Mouse (Mus musculus): ENCODE data around the gene Ccdc130.

Ccdc130 gene

DNA sequence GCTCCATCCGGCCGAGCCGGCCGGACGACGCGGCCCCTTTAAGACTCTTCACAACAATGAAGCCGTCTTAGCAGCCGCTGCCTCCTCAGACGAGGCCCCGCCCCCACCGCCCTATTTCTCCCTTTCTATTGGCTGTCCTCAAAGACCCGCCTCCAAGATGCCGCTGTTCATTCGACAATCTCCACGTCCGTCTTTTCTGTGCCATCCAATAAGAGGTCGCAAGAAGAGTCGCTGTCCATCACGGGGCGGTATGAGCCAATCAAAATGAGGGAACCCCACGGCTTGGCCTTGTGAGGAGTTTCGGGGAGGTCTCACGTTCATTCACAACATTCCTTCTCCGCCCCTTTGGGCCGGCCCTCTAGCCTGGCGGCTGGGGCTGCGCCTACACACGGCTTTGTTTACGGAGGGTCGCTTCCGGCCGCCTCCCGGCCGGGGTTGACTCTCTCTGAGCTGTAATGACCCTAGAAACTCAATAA, 33.1 kb downstream of the Ccdc130 start, which contains the start of gene Zswim4:
Zswim4 (minus strand) TSS at position 58 of the 476 bp plus-strand sequence.
- DNase-seq, result peak; percentile 100

DNA sequence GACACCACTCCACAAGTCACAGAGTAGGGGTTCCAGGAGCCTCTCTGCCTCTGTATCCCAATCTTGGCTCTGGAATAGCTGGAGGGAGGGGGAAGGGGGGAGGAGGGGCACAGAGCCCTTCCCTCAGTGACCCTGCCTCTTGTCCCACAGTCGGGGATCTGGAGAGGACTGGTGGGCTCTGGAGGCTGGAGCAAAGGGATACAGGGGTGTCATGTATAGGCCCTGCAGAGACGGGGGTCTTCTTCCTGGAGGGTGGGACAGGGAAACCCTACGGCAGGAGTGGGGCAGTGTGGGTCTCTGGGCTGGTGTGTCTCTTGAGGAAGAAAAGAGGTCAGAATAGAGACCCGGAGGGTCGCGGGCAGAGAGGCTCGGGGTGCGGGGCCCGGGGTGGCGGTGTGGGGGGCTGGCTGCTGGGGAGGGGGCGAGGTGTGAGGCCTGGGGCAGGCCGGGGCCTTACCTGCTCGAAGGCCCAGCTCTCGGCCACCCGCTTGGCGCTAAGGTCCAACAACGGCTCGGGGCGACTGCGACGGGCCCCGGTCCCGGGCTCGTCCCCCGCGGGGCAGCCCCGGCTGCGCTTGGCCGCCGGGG, 33.7 kb downstream of the Ccdc130 start:
- DNase-seq, result peak; percentile 24

DNA sequence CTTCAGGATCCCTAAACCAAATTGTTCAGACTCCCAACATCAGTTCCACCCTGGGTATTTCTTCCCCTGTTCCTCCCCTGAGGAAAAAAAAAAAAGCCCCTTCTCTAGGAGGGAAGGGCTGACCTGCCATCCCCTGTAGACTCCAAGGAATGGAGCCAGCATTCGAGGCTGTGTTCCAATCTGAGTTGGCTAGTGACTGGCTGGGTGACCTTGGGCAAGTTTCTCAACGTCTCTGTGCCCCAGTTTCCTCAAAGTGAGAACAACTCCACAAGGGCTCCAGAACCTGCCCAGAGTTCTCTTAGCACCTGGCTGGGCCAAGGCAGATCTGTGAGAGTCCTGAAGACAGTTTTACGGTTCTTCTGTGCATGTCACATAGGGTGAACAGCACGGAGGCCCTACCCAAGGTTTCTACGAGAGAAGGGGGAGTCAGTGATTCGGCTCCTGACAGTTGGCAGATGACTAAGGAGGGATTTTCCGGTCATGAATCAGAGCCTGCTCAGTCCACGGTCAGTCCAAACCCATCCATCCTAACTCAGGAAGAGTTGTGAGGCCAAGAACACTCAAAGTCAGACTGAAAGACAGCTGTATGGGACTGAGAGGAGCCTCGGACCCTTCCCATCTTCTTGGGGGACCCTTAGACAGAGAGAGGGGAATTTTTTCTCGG, 34.3 kb downstream of the Ccdc130 start:
- no peak for DNase-seq

DNA sequence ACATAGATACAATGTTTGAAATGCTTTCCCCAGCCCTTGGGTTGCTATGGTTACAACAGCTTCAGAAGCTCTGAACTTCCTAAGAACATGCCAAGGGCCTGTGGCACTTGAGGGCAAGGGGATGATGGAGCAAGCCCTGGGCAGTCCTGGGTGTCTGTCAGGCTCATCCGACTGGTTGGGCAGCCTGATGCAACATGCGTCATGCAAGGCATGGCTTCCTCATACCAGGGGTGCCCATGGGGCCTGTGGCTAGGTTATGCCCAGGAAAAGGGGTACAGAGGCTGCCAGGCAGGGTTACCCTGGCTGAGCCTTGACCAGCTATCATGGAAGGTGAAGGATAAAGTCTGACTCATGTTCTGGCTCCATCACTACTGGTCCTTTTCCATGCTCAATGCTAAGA, 37.1 kb downstream of the Ccdc130 start:
- DNase-seq, result no peak

DNA sequence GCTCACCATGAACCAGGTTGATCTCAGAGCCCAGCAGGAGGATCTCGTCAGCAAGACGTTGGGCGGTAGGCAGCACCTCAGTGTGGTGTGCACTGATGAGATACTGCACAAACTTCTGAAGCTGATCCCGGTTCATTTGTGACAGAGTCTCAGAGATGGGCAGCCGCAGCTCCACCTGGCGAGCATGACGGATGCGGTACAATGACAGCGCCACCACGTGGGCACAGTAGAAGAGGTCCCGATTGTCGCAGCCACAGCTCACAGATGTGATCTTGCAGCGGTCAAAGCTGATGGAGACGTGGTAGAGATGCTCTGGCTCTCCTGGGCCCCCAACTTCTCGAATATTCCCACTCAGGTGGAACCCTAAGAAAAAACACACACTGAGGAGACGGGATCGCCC, 39.4 kb downstream of the Ccdc130 start:
- DNase-seq, result peak; percentile 12

DNA sequence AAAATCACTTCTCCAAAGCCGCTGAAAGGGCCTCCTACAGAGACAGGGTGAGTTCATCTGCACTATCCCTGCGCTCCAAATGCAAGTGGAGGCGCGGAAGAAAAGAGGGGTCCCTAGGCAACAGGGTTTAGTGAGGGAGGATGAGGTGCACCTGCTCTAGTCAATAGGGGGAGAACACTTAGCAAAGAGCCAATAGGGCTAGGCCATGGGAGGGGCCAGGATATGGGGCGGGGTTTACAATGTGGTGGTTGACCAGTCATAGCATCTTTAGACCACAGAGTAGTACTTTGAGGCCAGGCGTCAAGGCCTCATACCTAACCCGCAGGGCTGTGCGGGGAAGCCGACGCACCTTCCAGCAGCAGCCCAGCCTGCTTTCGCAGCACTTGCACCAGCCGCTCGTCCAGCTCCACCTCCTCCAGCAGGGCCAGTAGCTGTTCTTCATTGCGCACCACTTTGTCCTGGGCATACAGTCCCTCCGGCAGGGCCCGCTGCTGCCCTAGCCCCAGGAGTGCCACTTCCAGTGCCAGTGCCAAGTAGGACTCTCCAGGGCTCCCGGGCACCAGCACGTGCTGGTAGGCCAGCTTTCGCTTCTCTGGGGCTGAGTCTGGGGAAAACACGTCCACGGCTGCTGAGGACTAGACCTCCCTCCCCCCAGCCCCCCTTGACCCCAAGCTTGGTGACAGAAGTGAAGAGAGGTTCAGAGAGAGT, 46.7 kb downstream of the Ccdc130 start:
- no peak for DNase-seq

DNA sequence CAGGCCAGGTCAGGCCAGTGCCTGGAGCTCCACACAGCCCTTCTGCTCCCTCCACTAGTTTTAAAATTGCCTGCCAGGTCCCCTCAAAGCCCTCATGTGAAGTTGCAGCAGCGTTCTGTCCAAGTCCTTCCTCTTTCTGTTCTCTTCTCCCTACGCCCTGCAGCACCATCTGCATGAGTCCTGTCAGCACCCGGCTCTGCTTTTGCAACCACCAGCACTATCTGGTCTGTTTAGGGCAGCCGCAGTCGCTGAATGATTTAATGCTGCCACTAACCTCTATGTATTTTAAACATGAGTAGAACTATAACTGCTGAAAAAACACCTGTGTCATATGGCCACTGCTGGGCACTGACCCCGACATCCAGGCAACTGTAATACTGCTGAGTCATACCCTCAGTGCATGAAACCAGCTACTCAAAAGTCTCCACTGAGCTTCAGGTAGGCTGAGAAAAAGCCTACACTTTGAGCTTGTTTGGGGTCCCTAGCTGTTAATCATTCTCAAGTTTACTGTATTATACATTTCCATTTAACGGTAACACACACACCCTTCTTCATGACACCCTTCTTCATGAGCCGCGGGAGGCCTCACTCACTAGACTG, 47.5 kb downstream of the Ccdc130 start:
- DNase-seq, result no peak

DNA sequence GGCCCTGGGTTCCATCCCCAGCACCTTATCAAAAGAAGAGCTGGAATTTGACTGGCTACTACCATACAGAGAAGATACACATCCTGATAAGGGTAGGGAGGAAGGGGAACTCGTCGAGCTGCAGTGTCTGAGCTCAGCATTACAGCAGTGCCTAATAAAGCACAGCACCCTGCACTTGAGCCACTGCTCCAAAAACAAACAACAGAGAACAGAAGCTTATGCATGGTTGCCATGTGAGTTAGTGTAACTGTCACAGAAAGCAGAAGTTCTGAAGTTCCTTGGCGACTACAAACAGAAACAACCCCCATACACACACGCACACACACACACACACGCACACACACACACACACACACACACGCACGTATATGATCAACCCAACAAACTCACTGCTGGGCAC, 50.1 kb downstream of the Ccdc130 start:
- no peak for DNase-seq

DNA sequence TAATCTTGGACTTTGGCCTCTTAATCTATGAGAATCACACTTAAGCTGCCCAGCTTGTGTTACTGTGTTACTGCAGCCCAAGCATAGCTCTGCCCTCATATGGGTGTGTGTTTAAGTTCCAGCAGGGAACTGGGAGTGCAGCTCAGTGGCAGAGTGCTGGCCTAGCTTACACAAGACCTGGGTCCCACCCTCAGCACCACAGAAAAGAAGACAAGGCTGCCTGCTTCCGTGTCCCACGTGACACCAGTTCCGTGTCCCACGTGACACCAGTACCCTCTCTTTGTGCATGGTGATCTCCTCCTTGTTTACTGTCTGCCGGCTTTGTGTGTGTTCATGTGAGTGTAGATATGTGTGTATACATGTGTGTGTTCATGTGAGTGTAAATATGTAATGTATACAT, 52.0 kb downstream of the Ccdc130 start:
- DNase-seq, result no peak

DNA sequence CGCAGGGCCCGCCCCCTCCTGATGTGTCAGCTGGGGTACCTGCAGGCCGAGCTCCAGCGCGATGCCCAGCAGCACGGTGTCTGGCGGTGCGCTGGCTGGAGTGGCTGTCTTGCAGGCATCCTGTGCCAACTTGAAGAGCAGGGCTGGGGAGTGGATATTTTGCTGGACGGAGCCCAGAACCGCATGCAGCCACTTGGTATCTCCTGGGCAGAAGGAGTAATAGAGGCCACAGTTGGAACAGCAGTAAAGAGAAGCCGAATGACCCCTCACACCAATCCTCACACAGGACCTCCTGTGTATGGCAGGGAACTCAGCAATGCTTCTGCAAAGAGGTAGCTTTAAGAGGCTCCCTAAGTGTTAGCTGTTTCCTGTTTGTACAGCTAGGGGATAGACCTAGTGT, 53.0 kb downstream of the Ccdc130 start:
- DNase-seq, result no peak

DNA sequence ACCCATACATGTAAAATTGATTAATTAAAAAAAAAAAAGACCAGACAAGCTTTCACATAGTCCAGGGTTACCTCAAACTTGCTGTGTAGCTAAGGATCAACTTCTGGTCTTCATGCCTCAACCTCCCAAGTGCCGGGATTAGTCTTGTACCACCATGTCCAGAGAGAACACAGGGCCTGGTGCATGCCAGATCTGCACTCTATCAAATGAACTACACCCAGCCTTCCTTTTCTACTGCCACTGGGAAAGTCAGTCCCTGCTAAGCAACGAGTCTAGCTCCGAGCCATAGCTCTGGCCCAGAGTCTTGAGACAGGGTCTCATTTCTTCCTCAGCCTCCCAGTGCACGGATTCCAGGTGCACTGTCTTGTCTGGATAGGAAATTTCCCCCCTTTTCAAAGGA, 56.9 kb downstream of the Ccdc130 start:
- DNase-seq, result no peak

DNA sequence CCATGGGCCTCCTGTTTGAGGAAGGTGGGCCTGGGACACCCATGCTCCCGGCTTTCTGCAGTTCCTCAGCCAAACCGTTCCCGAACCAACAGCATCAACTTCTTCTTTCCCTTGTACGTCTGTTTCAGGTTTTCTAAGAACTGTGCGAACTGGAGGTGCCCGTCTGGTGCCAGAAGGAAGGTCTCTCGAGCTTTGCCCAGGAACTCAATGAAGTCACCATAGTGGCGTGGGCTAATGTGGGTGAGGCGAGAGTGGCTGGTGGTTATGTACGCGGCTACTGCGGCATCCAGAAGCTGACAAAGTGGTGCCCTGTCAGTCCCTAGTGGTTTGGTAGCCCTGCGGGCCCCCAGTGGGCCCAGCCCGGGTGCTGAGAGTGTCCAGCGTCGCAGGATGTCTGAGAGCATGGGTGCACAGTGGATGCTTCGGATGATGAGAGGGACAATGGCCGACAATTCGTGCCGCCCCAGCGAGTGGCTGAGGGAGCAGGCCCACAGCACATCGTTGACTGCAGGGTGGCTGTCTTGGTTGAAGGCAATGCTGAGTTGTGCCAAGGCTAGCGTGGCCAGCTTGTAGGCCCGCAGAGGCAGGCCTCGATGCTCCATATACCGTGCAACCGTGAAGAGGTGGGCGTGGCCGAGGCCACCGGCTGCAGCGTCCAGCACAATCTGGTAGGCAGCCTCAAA, 58.2 kb downstream of the Ccdc130 start:
- no peak for DNase-seq

DNA sequence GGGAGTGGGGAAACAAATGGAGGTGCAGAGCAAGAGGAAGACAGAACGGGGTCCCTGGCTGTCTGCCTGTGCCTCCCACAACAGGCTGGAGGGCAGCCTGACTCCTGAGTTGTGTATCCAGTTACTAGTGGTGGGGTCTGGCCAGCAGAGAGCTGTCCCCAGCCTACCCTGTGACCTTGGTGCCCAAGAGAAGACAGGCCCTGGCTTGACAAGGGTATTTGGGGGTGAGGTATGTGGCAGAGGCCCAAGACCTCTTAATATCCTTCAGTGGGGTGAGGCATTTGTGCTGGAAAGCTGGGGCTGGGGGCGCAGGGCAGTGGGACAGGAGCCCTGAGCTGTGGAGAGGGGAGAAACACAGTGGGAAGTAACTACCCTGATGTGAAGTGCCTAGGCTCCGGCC, 59.0 kb downstream of the Ccdc130 start:
- no peak for DNase-seq

DNA sequence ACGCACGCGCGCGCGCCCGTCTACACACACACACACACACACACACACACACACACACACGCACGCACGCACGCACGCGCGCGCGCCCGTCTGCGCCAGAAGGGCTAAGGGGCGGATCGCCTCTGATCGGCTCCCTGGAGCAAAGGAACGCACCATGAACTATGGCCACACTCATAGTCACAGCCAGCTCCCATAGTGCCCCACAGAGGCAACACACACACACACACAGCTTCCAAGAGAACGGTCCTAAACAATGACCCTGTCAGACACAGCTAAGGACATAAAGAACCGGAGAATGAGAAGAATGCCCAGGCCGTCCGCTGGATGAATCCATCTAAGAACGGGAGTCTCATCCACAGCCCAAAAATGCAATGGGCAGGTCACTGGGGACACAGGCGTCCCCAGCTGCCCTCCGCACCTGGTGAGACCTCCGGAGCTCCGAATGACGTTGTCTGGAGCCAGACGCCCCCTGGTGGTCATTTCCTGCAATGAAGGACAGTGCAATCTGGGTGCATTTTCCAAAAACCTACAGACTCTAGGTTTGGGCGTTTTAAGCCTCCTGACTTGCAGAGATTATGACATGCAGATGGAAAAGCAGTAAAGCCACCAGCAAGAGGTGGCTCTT, 59.9 kb downstream of the Ccdc130 start:
- DNase-seq, result peak; percentile 85

DNA sequence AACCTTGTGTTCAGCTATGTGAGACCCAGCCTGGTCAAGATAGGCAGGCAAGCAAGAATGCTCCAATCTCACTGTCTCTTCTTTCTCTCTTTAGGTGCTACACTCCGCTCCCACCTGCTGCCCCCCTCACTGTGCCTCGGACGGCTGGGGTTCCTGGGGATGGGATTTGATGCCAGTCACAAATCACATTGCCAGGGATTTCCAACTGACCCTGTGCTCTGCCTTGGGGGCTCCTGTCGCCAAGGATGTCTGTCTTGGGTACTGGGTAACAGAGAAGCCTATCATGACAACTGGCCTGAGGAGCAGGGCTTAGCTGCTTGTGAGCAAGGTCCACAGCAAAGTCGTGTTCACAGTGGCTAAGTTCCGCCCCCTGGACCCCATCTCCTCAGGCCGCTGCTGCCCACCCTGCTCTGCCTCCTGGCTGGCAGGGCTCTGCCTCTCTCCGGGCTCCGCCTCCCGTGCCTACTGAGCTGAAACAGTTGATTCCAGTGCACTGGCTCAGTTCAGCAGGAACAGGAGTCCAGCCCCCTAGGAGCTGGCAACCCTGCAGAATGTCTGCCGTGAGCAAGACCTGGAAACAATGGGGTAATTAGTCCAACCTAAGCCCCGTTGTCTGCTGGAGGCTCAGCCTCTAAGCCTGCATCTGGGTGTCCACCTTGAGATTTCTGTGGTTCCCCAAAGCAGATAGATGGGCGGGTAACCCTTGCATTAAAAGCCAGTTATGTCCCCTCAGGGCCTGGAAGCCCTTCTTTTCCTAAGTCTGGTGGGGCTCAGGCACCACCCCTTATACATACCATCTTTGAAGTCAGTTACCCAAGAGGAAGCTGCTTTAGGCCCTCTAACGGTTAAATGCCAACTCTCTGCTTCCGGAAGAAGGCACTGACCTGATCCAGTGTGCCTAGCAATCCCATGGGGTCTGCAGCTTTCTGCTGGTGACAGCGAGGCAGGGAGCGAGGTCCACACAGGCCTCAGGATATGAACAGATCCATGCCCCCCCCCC, 61.5 kb downstream of the Ccdc130 start:
- DNase-seq, result peak; percentile 66

DNA sequence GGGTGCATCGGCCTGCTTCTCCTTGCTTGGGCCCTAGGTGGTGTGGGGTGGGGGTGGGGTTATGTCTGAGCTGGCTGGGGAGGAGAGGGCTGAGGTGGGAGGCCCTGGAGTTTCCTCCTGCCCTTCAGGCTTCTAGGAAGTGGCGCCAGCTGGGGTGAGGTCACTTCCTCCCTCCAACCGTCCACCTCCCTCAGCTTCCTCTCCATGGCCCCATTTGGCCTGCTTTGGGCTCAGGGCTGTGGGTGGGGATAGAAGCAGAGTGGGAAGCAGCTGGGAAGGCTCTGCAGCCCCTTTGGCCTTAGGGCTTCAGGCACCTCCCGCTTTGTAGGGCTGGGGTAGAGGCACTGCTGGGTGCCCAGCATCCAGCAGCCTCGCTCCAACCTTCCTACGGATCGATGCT, 62.4 kb downstream of the Ccdc130 start:
- peak; percentile 64 for DNase-seq

Data from retina, postnatal 1 day (tissue).